Mouse (Mus musculus): ENCODE data around the gene 4930432K21Rik. TPM values are rescaled to one million over a fixed set of nuclear protein-coding genes. Genes with fewer than 3 reads are reported as not detected.
A peak's percentile ranks its signal among the peaks of the same experiment; 100 is the strongest.

4930432K21Rik gene
- total and polyA plus RNA-seq, 3 experiments = 0.26 to 0.55 (median 0.30) TPM

- DNase-seq = peak; percentile 88 to 92
- Histone ChIP-seq H3K27me3 (ENCODE audit: control insufficient read depth, insufficient read depth, low read length) (no peaks in the 10 kb centered on the region), H3K27ac (peak overlapping the region; percentile 99), H3K36me3 (ENCODE audit: control insufficient read depth, insufficient read depth, low read length) (peaks cover 37% of the 10 kb centered on the region), H3K9ac (ENCODE audit: low read depth, low read length) (peak overlapping the region; percentile 99), H3K4me1 (ENCODE audit: control insufficient read depth, insufficient read depth, low read length) (peaks cover 27% of the 10 kb centered on the region), H3K4me3 (peak overlapping the region; percentile 94), H3K79me2 (replicated peaks; ENCODE audit: control insufficient read depth, insufficient read depth, low read length) (peaks cover 7% of the 10 kb centered on the region)
- intact Hi-C loops (cut with DNase I) = loop anchor here (1.0 kb wide), 1 partner anchor 15 kb away; no protein-coding TSS in a partner anchor
- WGBS = 23% methylated on average over 13 of the region's 13 CpGs
- TF ChIP-seq POLR2A (IDR thresholded peaks at IDR 0.05; ENCODE audit: insufficient read depth, low read depth, low read length) (peak; percentile 84), EP300 (IDR thresholded peaks at IDR 0.05; ENCODE audit: insufficient read depth, low read depth, low read length) (peak; percentile 98), CTCF (IDR thresholded peaks at IDR 0.05) (peak; percentile 71)
Measured at GRCm38 (mm10) chr8:84203975-84204772, 56.3 kb downstream of the 4930432K21Rik start.

GRCm38 (mm10) chr8:84205073-84205472, 57.2 kb downstream of the 4930432K21Rik start:
- no peaks in the 10 kb centered on the region for H3K27me3 ChIP-seq (ENCODE audit: control insufficient read depth, insufficient read depth, low read length)
- peaks cover 32% of the 10 kb centered on the region for H3K4me1 ChIP-seq (ENCODE audit: control insufficient read depth, insufficient read depth, low read length)
- peaks cover 42% of the 10 kb centered on the region for H3K36me3 ChIP-seq (ENCODE audit: control insufficient read depth, insufficient read depth, low read length)
- peaks cover 7% of the 10 kb centered on the region for H3K79me2 ChIP-seq (replicated peaks; ENCODE audit: control insufficient read depth, insufficient read depth, low read length)
- no peak for TF ChIP-seq EP300 (IDR thresholded peaks at IDR 0.05; ENCODE audit: insufficient read depth, low read depth, low read length)
- TF ChIP-seq POLR2A (IDR thresholded peaks at IDR 0.05; ENCODE audit: insufficient read depth, low read depth, low read length) = no peak
- TF ChIP-seq CTCF (IDR thresholded peaks at IDR 0.05) = no peak
- intact Hi-C loops (cut with DNase I) = no loop called here
- no peak overlapping the region for H3K4me3 ChIP-seq
- 79% methylated on average over 5 of the region's 5 CpGs for WGBS
- H3K27ac ChIP-seq = peak overlapping the region; percentile 99
- DNase-seq = no peak
- H3K9ac ChIP-seq (ENCODE audit: low read depth, low read length) = no peak overlapping the region

DNA sequence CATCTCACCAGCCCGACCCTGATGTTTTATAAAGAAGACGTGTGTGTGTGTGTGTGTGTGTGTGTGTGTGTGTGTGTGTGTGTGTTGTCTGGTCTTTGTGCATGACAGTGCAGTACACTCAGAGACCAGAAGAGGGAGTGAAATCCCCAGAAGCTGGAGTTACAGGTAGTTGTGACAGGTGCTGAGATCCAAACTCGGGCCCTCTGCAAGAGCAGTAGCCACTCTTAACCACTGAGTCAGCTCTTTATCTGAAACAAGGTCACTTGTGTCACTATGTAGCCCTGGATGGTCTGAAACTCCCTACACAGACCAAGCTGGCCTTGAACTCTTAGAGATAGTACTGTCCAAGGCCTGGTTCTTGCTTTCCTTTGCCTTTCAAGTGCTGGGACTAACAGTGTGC, 58.8 kb downstream of the 4930432K21Rik start:
- 91% methylated on average over 3 of the region's 3 CpGs for WGBS
- Histone ChIP-seq H3K36me3 (ENCODE audit: control insufficient read depth, insufficient read depth, low read length) (peaks cover 42% of the 10 kb centered on the region), H3K27me3 (ENCODE audit: control insufficient read depth, insufficient read depth, low read length) (no peaks in the 10 kb centered on the region), H3K79me2 (replicated peaks; ENCODE audit: control insufficient read depth, insufficient read depth, low read length) (peaks cover 5% of the 10 kb centered on the region; the same call in 1 of the 2 replicates), H3K27ac (peak overlapping the region; percentile 78), H3K9ac (ENCODE audit: low read depth, low read length) (no peak overlapping the region), H3K4me3 (no peak overlapping the region), H3K4me1 (ENCODE audit: control insufficient read depth, insufficient read depth, low read length) (peaks cover 34% of the 10 kb centered on the region)
- TF ChIP-seq POLR2A (IDR thresholded peaks at IDR 0.05; ENCODE audit: insufficient read depth, low read depth, low read length) (no peak), CTCF (IDR thresholded peaks at IDR 0.05) (peak; percentile 30), EP300 (IDR thresholded peaks at IDR 0.05; ENCODE audit: insufficient read depth, low read depth, low read length) (no peak)
- intact Hi-C loops (cut with DNase I) = no loop called here
- no peak for DNase-seq

GRCm38 (mm10) chr8:84207811-84208210, 60.0 kb downstream of the 4930432K21Rik start:
- WGBS = 21% methylated on average over 7 of the region's 7 CpGs
- intact Hi-C loops (cut with DNase I) = no loop called here
- H3K36me3 ChIP-seq (ENCODE audit: control insufficient read depth, insufficient read depth, low read length) = peaks cover 42% of the 10 kb centered on the region

DNA sequence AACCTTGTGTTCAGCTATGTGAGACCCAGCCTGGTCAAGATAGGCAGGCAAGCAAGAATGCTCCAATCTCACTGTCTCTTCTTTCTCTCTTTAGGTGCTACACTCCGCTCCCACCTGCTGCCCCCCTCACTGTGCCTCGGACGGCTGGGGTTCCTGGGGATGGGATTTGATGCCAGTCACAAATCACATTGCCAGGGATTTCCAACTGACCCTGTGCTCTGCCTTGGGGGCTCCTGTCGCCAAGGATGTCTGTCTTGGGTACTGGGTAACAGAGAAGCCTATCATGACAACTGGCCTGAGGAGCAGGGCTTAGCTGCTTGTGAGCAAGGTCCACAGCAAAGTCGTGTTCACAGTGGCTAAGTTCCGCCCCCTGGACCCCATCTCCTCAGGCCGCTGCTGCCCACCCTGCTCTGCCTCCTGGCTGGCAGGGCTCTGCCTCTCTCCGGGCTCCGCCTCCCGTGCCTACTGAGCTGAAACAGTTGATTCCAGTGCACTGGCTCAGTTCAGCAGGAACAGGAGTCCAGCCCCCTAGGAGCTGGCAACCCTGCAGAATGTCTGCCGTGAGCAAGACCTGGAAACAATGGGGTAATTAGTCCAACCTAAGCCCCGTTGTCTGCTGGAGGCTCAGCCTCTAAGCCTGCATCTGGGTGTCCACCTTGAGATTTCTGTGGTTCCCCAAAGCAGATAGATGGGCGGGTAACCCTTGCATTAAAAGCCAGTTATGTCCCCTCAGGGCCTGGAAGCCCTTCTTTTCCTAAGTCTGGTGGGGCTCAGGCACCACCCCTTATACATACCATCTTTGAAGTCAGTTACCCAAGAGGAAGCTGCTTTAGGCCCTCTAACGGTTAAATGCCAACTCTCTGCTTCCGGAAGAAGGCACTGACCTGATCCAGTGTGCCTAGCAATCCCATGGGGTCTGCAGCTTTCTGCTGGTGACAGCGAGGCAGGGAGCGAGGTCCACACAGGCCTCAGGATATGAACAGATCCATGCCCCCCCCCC, 60.9 kb downstream of the 4930432K21Rik start:
- 57% methylated on average over 17 of the region's 17 CpGs for WGBS
- TF ChIP-seq CTCF (IDR thresholded peaks at IDR 0.05) (no peak), EP300 (IDR thresholded peaks at IDR 0.05; ENCODE audit: insufficient read depth, low read depth, low read length) (no peak), POLR2A (IDR thresholded peaks at IDR 0.05; ENCODE audit: insufficient read depth, low read depth, low read length) (no peak)
- no peaks in the 10 kb centered on the region for H3K27me3 ChIP-seq (ENCODE audit: control insufficient read depth, insufficient read depth, low read length)
- peak overlapping the region; percentile 23; the same call in 1 of the 2 replicates for H3K4me3 ChIP-seq
- H3K79me2 ChIP-seq (replicated peaks; ENCODE audit: control insufficient read depth, insufficient read depth, low read length) = peaks cover 3% of the 10 kb centered on the region; the same call in 1 of the 2 replicates
- H3K4me1 ChIP-seq (ENCODE audit: control insufficient read depth, insufficient read depth, low read length) = peaks cover 34% of the 10 kb centered on the region
- H3K9ac ChIP-seq (ENCODE audit: low read depth, low read length) = peak overlapping the region; percentile 48
- H3K27ac ChIP-seq = peak overlapping the region; percentile 78
- DNase-seq = no peak
- H3K36me3 ChIP-seq (ENCODE audit: control insufficient read depth, insufficient read depth, low read length) = peaks cover 42% of the 10 kb centered on the region
- intact Hi-C loops (cut with DNase I) = no loop called here

More at GRCm38 (mm10) chr8:84207811-84208210, 60.0 kb downstream of the 4930432K21Rik start:
- peak; percentile 61 for TF ChIP-seq POLR2A (IDR thresholded peaks at IDR 0.05; ENCODE audit: insufficient read depth, low read depth, low read length)
- no peak for TF ChIP-seq CTCF (IDR thresholded peaks at IDR 0.05)
- TF ChIP-seq EP300 (IDR thresholded peaks at IDR 0.05; ENCODE audit: insufficient read depth, low read depth, low read length) = peak; percentile 88; the same call in 1 of the 2 replicates
- H3K27ac ChIP-seq = peak overlapping the region; percentile 78
- peak; percentile 82 to 87 for DNase-seq
- peak overlapping the region; percentile 23 for H3K4me3 ChIP-seq
- H3K4me1 ChIP-seq (ENCODE audit: control insufficient read depth, insufficient read depth, low read length) = peaks cover 34% of the 10 kb centered on the region
- peak overlapping the region; percentile 48 for H3K9ac ChIP-seq (ENCODE audit: low read depth, low read length)
- H3K27me3 ChIP-seq (ENCODE audit: control insufficient read depth, insufficient read depth, low read length) = no peaks in the 10 kb centered on the region
- H3K79me2 ChIP-seq (replicated peaks; ENCODE audit: control insufficient read depth, insufficient read depth, low read length) = peaks cover 3% of the 10 kb centered on the region; the same call in 1 of the 2 replicates
